In genomic region chr19:29708461-29708860, GRCm38 (mm10) we compare ENCODE assay signal across 17 mouse cellular contexts. TPM values are rescaled to one million over a fixed set of nuclear protein-coding genes. Genes with fewer than 3 reads are reported as not detected.
A peak's percentile ranks its signal among the peaks of the same experiment; 100 is the strongest.
DNase-seq lines count a peak whose midpoint lies in the region; ATAC-seq and TF ChIP-seq lines count a peak whose summit lies in the region.
"Had no signal": no experiment of that assay in that cellular context is flagged by ENCODE, and none has a peak within 500 bp of the region (broad histone marks: within the 10 kb centered on the region; RNA-seq: fewer than 3 reads in every experiment).

No protein-coding gene starts in this region.

- DNase-seq in heart, adult 11 months, result no peak
- no peak for DNase-seq in liver, embryonic 11.5 days (ENCODE audit: low spot score)
- DNase-seq in liver, result no peak
- no peak for DNase-seq in intestine, embryonic 14.5 days (ENCODE audit: low spot score)
- no peak for DNase-seq in forebrain, postnatal 0 days
- no peak for DNase-seq in right cerebral cortex, postnatal 10 days (ENCODE audit: low spot score in 2 of 2)
- DNase-seq: adrenal gland, adult 8-10 months; cerebellum, postnatal 36 days; kidney, adult 18-20 months; right cerebral cortex, postnatal 14 days had no signal

- peak overlapping the region; percentile 54 for H3K4me2 ChIP-seq in heart, embryonic 14.5 days (ENCODE audit: low read length)
- peak overlapping the region; percentile 51; the same call in 1 of the 2 replicates for H3K4me2 ChIP-seq in liver, embryonic 11.5 days
- H3K4me2 ChIP-seq in intestine, embryonic 14.5 days (ENCODE audit: low read length), result peak overlapping the region; percentile 38
- peak overlapping the region; percentile 54 for H3K4me2 ChIP-seq in liver, embryonic 15.5 days
- no peak overlapping the region for H3K4me2 ChIP-seq in forebrain, postnatal 0 days (ENCODE audit: low read depth)
- H3K4me2 ChIP-seq: midbrain, embryonic 15.5 days had no signal

- H3K9ac ChIP-seq in heart, embryonic 14.5 days (ENCODE audit: low read length), result no peak overlapping the region
- no peak overlapping the region for H3K9ac ChIP-seq in liver, embryonic 11.5 days (ENCODE audit: low read depth, low read length)
- H3K9ac ChIP-seq in intestine, embryonic 14.5 days (ENCODE audit: low read length), result no peak overlapping the region
- H3K9ac ChIP-seq in liver, embryonic 15.5 days, result no peak overlapping the region
- H3K9ac ChIP-seq in forebrain, postnatal 0 days, result no peak overlapping the region
- H3K9ac ChIP-seq: midbrain, embryonic 15.5 days had no signal

- WGBS in heart, embryonic 14.5 days, result 63% methylated on average over 5 of the region's 5 CpGs
- 73% methylated on average over 5 of the region's 5 CpGs for WGBS in liver, embryonic 11.5 days
- 56% methylated on average over 5 of the region's 5 CpGs for WGBS in intestine, embryonic 14.5 days
- WGBS in liver, embryonic 15.5 days (ENCODE audit: insufficient replicate concordance), result 61% methylated on average over 5 of the region's 5 CpGs
- 60% methylated on average over 5 of the region's 5 CpGs for WGBS in forebrain, postnatal 0 days

- H3K4me1 ChIP-seq in heart, embryonic 14.5 days (ENCODE audit: control insufficient read depth in 2 of 2, insufficient read depth in 2 of 2, low read length in 2 of 2), result no peaks in the 10 kb centered on the region
- no peaks in the 10 kb centered on the region for H3K4me1 ChIP-seq in liver, embryonic 11.5 days (replicated peaks; ENCODE audit: control insufficient read depth, insufficient read depth, low read length)
- no peaks in the 10 kb centered on the region; the same call in 1 of the 2 replicates for H3K4me1 ChIP-seq in intestine, embryonic 14.5 days (replicated peaks; ENCODE audit: control insufficient read depth, insufficient read depth, low read length)
- no peaks in the 10 kb centered on the region; the same call in 1 of the 2 replicates for H3K4me1 ChIP-seq in liver, embryonic 15.5 days (replicated peaks)
- H3K4me1 ChIP-seq in forebrain, postnatal 0 days (ENCODE audit: insufficient read depth), result no peaks in the 10 kb centered on the region
- H3K4me1 ChIP-seq: midbrain, embryonic 15.5 days had no signal

- H3K4me3 ChIP-seq in heart, embryonic 14.5 days (ENCODE audit: control insufficient read depth in 1 of 2, insufficient read depth in 1 of 2, low read depth in 1 of 2, low read length in 2 of 2), result peak overlapping the region in 1 of 2 experiments; percentile 30; a peak in 2 of 4 replicates
- H3K4me3 ChIP-seq in liver, embryonic 11.5 days (ENCODE audit: low read depth, low read length), result peak overlapping the region; percentile 36; the same call in 1 of the 2 replicates
- peak overlapping the region; percentile 20; the same call in 1 of the 2 replicates for H3K4me3 ChIP-seq in intestine, embryonic 14.5 days (ENCODE audit: low read depth, low read length)
- H3K4me3 ChIP-seq in liver, embryonic 15.5 days (replicated peaks), result peak overlapping the region; percentile 39
- no peak overlapping the region for H3K4me3 ChIP-seq in forebrain, postnatal 0 days (ENCODE audit: low read depth, low read length)
- H3K4me3 ChIP-seq: heart, adult 2 months; midbrain, embryonic 15.5 days had no signal

- TF ChIP-seq CTCF in forebrain, postnatal 0 days (IDR thresholded peaks at IDR 0.05; ENCODE audit: low read depth), result no peak

- no peaks in the 10 kb centered on the region for H3K9me3 ChIP-seq in heart, embryonic 14.5 days (ENCODE audit: control insufficient read depth, low read length)
- H3K9me3 ChIP-seq in liver, embryonic 11.5 days (ENCODE audit: control insufficient read depth, low read length), result no peaks in the 10 kb centered on the region
- no peaks in the 10 kb centered on the region for H3K9me3 ChIP-seq in intestine, embryonic 14.5 days (ENCODE audit: control insufficient read depth, low read length)
- H3K9me3 ChIP-seq in liver, embryonic 15.5 days (replicated peaks), result no peaks in the 10 kb centered on the region
- no peaks in the 10 kb centered on the region for H3K9me3 ChIP-seq in forebrain, postnatal 0 days (ENCODE audit: low read length)
- H3K9me3 ChIP-seq: midbrain, embryonic 15.5 days had no signal

- H3K27me3 ChIP-seq in heart, embryonic 14.5 days (ENCODE audit: control insufficient read depth, insufficient read depth, low read length), result no peaks in the 10 kb centered on the region
- H3K27me3 ChIP-seq in liver, embryonic 11.5 days (replicated peaks; ENCODE audit: control insufficient read depth, insufficient read depth, low read length), result no peaks in the 10 kb centered on the region
- H3K27me3 ChIP-seq in intestine, embryonic 14.5 days (replicated peaks; ENCODE audit: control insufficient read depth, insufficient read depth, low read length), result no peaks in the 10 kb centered on the region
- no peaks in the 10 kb centered on the region for H3K27me3 ChIP-seq in liver, embryonic 15.5 days
- no peaks in the 10 kb centered on the region for H3K27me3 ChIP-seq in forebrain, postnatal 0 days (ENCODE audit: insufficient read depth, low read length)
- H3K27me3 ChIP-seq: midbrain, embryonic 15.5 days had no signal

- no peak for ATAC-seq in heart, embryonic 14.5 days (ENCODE audit: insufficient number of reproducible peaks, insufficient read depth, low FRiP score, low read depth)
- ATAC-seq in liver, embryonic 11.5 days (replicated peaks; ENCODE audit: low FRiP score), result no peak
- no peak for ATAC-seq in intestine, embryonic 14.5 days (replicated peaks; ENCODE audit: low FRiP score, low TSS enrichment, low read depth)
- ATAC-seq in liver, embryonic 15.5 days (ENCODE audit: insufficient read depth), result no peak
- no peak for ATAC-seq in forebrain, postnatal 0 days
- ATAC-seq: midbrain, embryonic 15.5 days had no signal

- H3K36me3 ChIP-seq in heart, embryonic 14.5 days (ENCODE audit: control insufficient read depth, insufficient read depth, low read length), result no peaks in the 10 kb centered on the region
- H3K36me3 ChIP-seq in liver, embryonic 11.5 days (ENCODE audit: control insufficient read depth, insufficient read depth, low read length), result no peaks in the 10 kb centered on the region
- H3K36me3 ChIP-seq in intestine, embryonic 14.5 days (ENCODE audit: control insufficient read depth, insufficient read depth, low read length), result no peaks in the 10 kb centered on the region
- no peaks in the 10 kb centered on the region for H3K36me3 ChIP-seq in liver, embryonic 15.5 days (replicated peaks)
- H3K36me3 ChIP-seq in forebrain, postnatal 0 days (ENCODE audit: insufficient read depth), result no peaks in the 10 kb centered on the region
- H3K36me3 ChIP-seq: midbrain, embryonic 15.5 days had no signal

- no peak overlapping the region for H3K27ac ChIP-seq in heart, embryonic 14.5 days (replicated peaks in 1 of 2; ENCODE audit: control insufficient read depth in 1 of 2, insufficient read depth in 1 of 2, low read depth in 2 of 2, low read length in 2 of 2)
- H3K27ac ChIP-seq in liver, embryonic 11.5 days (ENCODE audit: low read depth, low read length), result no peak overlapping the region
- no peak overlapping the region for H3K27ac ChIP-seq in intestine, embryonic 14.5 days (ENCODE audit: low read depth)
- no peak overlapping the region for H3K27ac ChIP-seq in liver, embryonic 15.5 days (replicated peaks)
- H3K27ac ChIP-seq in forebrain, postnatal 0 days (ENCODE audit: low read depth, low read length), result no peak overlapping the region
- H3K27ac ChIP-seq: heart, adult 2 months; midbrain, embryonic 15.5 days had no signal

RNA-seq across cellular contexts. Expression of gene Mlana, which starts 10.8 kb away (rescaled TPM):
- 1.6 and 1.7 TPM in 2 replicates for polyA plus RNA-seq in heart, embryonic 14.5 days (2014; fragmentation: Nextera tagmentation; extraction: Ambion mirVana)
- polyA plus RNA-seq in liver, embryonic 11.5 days (2014; fragmentation: Nextera tagmentation; extraction: Ambion mirVana), result not detected in 2 replicates
- not detected in 2 replicates for polyA plus RNA-seq in intestine, embryonic 14.5 days (2014; fragmentation: Nextera tagmentation; extraction: Ambion mirVana)
- polyA plus RNA-seq in liver, embryonic 15.5 days (2015; fragmentation: Nextera tagmentation; extraction: Ambion mirVana), result not detected in 2 replicates
- total RNA-seq in forebrain, postnatal 0 days (2014; rRNA removed), result not detected in 2 replicates
- polyA plus RNA-seq in forebrain, postnatal 0 days (2015; fragmentation: Nextera tagmentation; extraction: Ambion mirVana), result not detected in 2 replicates
- total RNA-seq: adrenal gland, adult 8-10 months had no signal
- polyA plus RNA-seq: CD4-positive, CD25-positive, alpha-beta regulatory T cell, adult 4 months; limb, embryonic 11.5 days; midbrain, embryonic 15.5 days; neural tube, embryonic 14.5 days had no signal
